Mouse (Mus musculus) spleen, adult 2 months (tissue): ENCODE data around the gene Ubac2. TPM values are rescaled to one million over a fixed set of nuclear protein-coding genes. Genes with fewer than 3 reads are reported as not detected.

ENCODE experiments used
- DNase-seq, 2 experiments: peaks; one replicate each; pipeline versions ENCODE4 v3.0.0 to v3.0.0-alpha.2; 2012 to 2021; ENCODE audit warnings: low spot score in 2 of 2, low read depth in 1 of 2
- H3K27ac ChIP-seq: fragments of 200-500 bp; 2 replicates; pipeline ENCODE4 v1.5.1; 2012; ENCODE audit warnings: low read length, inconsistent platforms; ENCODE audit not compliant: insufficient read depth
- H3K27me3 ChIP-seq: fragments of 200-500 bp; 2 replicates; pipeline ENCODE4 v1.6.1; 2012; ENCODE audit warnings: mild to moderate bottlenecking, moderate library complexity, low read length, inconsistent platforms; ENCODE audit not compliant: control insufficient read depth, insufficient read depth
- H3K36me3 ChIP-seq: fragments of 200-500 bp; 2 replicates; pipeline ENCODE4 v1.6.1; 2012; ENCODE audit warnings: mild to moderate bottlenecking, low read length, inconsistent platforms; ENCODE audit not compliant: control insufficient read depth, insufficient read depth
- H3K4me1 ChIP-seq: fragments of 200-500 bp; 2 replicates; pipeline ENCODE4 v1.6.1; 2011; ENCODE audit warnings: inconsistent platforms; ENCODE audit not compliant: control insufficient read depth, insufficient read depth, insufficient read length
- H3K4me3 ChIP-seq: fragments of 200-500 bp; 2 replicates; pipeline ENCODE4 v1.5.1; 2011; ENCODE audit warnings: mild to moderate bottlenecking, inconsistent platforms; ENCODE audit not compliant: insufficient read depth, insufficient read length; ENCODE audit errors: extremely low read depth
- CTCF ChIP-seq: fragments of 200-500 bp; IDR thresholded peaks from 2 replicates; pipeline ENCODE4 v1.5.1; 2011; ENCODE audit warnings: mild to moderate bottlenecking, inconsistent platforms; ENCODE audit not compliant: insufficient read depth, insufficient read length, insufficient replicate concordance; ENCODE audit errors: extremely low read depth
- POLR2A ChIP-seq: fragments of 200-500 bp; IDR thresholded peaks from 2 replicates; pipeline ENCODE4 v1.6.1; 2011; ENCODE audit warnings: low read depth, low read length, inconsistent platforms
- WGBS: fragments of 180-500 bp; shearing (Covaris S2); methylation state at CpG from one replicate; pipeline ENCODE4 v1.1.7; 2018; 5-methylcytosine and 5-hydroxymethylcytosine counted together
- polyA plus RNA-seq: library from polyadenylated mRNA; depleted of rRNA; stranded (reverse); fragments of >200 nt; gene quantifications from 2 replicates; pipeline ENCODE4 v1.2.3, GENCODE M21; 2012

The Ubac2 gene
- polyA plus RNA-seq, 1 experiment = 45.3 TPM

GRCm38 (mm10) chr14:121906992-121907681, 28.7 kb downstream of the Ubac2 start:
- H3K4me1 ChIP-seq = peaks cover 50% of the 10 kb centered on the region
- no peak overlapping the region for H3K4me3 ChIP-seq
- no peak for DNase-seq
- TF ChIP-seq POLR2A (no peak), CTCF (no peak)
- H3K27me3 ChIP-seq = no peaks in the 10 kb centered on the region
- 29% methylated on average over 11 of the region's 11 CpGs for WGBS
- peak overlapping the region; percentile 91 for H3K27ac ChIP-seq
- peaks cover 26% of the 10 kb centered on the region for H3K36me3 ChIP-seq

DNA sequence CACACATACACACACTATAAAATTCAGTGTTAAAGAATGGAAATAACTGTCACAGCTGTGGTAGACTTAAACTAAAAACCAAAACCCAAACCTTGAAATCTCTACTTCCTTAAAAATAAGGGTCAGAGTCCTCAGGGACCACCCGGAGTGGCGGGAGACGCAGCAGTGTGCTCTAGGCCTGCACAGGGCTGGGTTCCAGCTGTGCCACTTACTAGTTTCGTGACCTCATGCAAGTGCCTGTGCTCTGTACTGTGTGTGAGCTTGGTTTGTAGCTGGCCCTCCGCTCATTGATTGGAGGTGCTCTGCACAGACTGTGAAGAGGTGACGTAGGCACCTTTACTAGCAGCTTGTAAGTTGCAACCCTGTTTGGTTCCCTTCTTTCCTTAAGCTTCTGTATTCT, 31.4 kb downstream of the Ubac2 start:
- WGBS = 44% methylated on average over 6 of the region's 6 CpGs

DNA sequence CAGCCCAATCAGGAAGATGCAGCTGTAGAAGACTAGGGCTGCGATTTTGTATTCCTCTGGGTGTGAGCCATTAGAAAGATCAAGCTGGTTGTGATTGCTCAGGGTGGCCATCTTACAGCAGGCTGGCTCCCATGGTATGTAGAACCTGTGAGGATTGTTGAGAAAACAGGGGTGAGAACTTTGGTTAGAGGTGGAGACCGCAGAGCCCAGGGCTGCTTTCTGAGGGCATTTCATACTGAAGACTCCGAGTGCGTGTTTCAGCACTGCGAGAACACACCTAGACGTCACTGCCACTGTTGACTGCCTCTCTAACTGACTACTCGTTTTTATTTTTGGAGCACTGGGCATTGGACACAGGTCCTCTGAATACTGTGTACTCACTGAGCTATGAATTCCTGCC, 34.1 kb downstream of the Ubac2 start:
- H3K27ac ChIP-seq = no peak overlapping the region
- H3K36me3 ChIP-seq = peaks cover 30% of the 10 kb centered on the region
- 91% methylated on average over 7 of the region's 7 CpGs for WGBS
- H3K27me3 ChIP-seq = no peaks in the 10 kb centered on the region
- TF ChIP-seq CTCF (no peak), POLR2A (no peak)
- no peak for DNase-seq
- no peak overlapping the region for H3K4me3 ChIP-seq
- H3K4me1 ChIP-seq = peaks cover 24% of the 10 kb centered on the region

More for the DNA sequence above, 31.4 kb downstream of the Ubac2 start:
- no peak overlapping the region for H3K4me3 ChIP-seq
- peaks cover 38% of the 10 kb centered on the region for H3K4me1 ChIP-seq
- no peak for TF ChIP-seq CTCF
- TF ChIP-seq POLR2A = no peak
- no peak overlapping the region for H3K27ac ChIP-seq
- H3K36me3 ChIP-seq = peaks cover 32% of the 10 kb centered on the region
- H3K27me3 ChIP-seq = no peaks in the 10 kb centered on the region
- DNase-seq = no peak

DNA sequence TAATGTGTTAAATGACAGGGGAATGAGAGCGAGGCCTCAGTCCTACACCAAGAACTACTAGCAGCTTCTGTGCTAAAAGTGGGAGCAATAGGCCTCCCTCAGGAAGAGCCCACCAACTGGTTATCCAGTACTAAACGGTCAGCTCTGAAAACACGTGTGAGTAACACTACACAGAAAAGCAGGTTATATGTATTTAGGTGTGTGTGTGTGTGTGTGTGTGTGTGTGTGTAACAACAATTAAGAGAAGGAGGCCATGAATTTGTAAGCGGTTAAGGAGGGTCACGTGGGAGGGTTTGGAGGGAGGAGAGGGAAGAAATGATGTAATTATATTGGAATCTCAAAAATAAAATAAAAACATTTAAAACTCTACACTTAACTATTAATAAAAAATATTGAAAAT, 36.7 kb downstream of the Ubac2 start:
- H3K4me3 ChIP-seq = peak overlapping the region; percentile 49
- DNase-seq = no peak
- H3K36me3 ChIP-seq = peaks cover 21% of the 10 kb centered on the region
- H3K4me1 ChIP-seq = peaks cover 22% of the 10 kb centered on the region
- WGBS = 42% methylated on average over 5 of the region's 5 CpGs
- H3K27me3 ChIP-seq = no peaks in the 10 kb centered on the region
- peak overlapping the region; percentile 63 for H3K27ac ChIP-seq
- TF ChIP-seq POLR2A (no peak), CTCF (no peak)

DNA sequence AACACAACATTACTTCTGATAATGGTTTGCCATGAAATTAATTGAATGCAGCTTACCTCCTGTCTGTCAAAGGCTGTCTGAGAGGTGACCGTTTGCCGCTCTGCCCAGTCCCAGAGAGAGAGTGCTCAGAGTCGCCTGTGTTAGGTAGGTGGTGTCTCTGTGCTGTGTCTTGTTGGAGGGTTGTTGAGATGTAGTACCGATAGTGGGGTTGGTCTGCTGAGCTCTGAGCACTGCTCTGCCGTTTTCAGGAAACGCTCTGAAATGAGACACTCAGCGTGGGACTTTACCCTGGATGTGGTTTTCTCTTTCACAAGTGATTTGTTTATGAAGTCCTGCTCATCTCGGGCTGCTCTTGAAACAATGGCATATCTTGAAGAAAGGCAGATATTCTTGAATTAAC, 37.2 kb downstream of the Ubac2 start, which contains the start of gene Gpr18:
Gene Gpr18, minus strand, starts transcription at position 161 of the 400 bp plus-strand sequence.
- Histone ChIP-seq H3K27ac (peak within 1 kb of the TSS; percentile 96), H3K4me1 (peaks cover 19% of the 10 kb centered on the region), H3K4me3 (peak within 1 kb of the TSS; percentile 60), H3K36me3 (peaks cover 18% of the 10 kb centered on the region), H3K27me3 (no peaks in the 10 kb centered on the region)
- WGBS = 7% methylated on average over 8 of the region's 8 CpGs
- DNase-seq = peak; percentile 79 to 81
- peak; percentile 97 for TF ChIP-seq POLR2A
- TF ChIP-seq CTCF = no peak

- Histone ChIP-seq H3K36me3 (peaks cover 13% of the 10 kb centered on the region), H3K27ac (peak overlapping the region; percentile 96), H3K27me3 (no peaks in the 10 kb centered on the region), H3K4me1 (peaks cover 18% of the 10 kb centered on the region; the same call in 1 of the 2 replicates), H3K4me3 (peak overlapping the region; percentile 28; the same call in 1 of the 2 replicates)
- TF ChIP-seq POLR2A (no peak; the same call in 1 of the 2 replicates), CTCF (no peak)
- DNase-seq = no peak
- 19% methylated on average over 6 of the region's 6 CpGs for WGBS
Measured at GRCm38 (mm10) chr14:121916311-121917094, 38.1 kb downstream of the Ubac2 start.

- DNase-seq = peak in 1 of 2 experiments; percentile 1
- TF ChIP-seq POLR2A (no peak), CTCF (no peak)
- Histone ChIP-seq H3K36me3 (no peaks in the 10 kb centered on the region), H3K27me3 (no peaks in the 10 kb centered on the region), H3K4me1 (peaks cover 11% of the 10 kb centered on the region; the same call in 1 of the 2 replicates), H3K4me3 (no peak overlapping the region), H3K27ac (peak overlapping the region; percentile 45)
- WGBS = 88% methylated on average over 3 of the region's 3 CpGs
Measured at GRCm38 (mm10) chr14:121918266-121918665, 39.8 kb downstream of the Ubac2 start.
